Mouse (Mus musculus) stomach, embryonic 16.5 days (tissue): Measurements from ENCODE around the gene Cntnap5a. TPM values are rescaled to one million over a fixed set of nuclear protein-coding genes. Genes with fewer than 3 reads are reported as not detected.
"Not testable (repeated sequence)": the region's sequence is repeated elsewhere in the genome, so short reads cannot be mapped to it uniquely, and the experiment has no call there.

ENCODE experiments used
- ATAC-seq: fragments of 200-750 bp; cut with Nextera tagmentation; 2 replicates; pipeline ENCODE4 v1.8.0; 2017; ENCODE audit warnings: moderate number of reproducible peaks, moderate TSS enrichment; ENCODE audit not compliant: insufficient read depth, low FRiP score
- H3K27ac ChIP-seq: fragments of 300-500 bp; sonication (generic); 2 replicates; pipeline ENCODE4 v1.5.1; 2014; ENCODE audit warnings: low read length
- H3K27me3 ChIP-seq: fragments of 300-500 bp; sonication (generic); 2 replicates; pipeline ENCODE4 v1.6.1; 2014; ENCODE audit warnings: low read length, control low read depth, mixed read lengths; ENCODE audit not compliant: control insufficient read depth, insufficient read depth
- H3K36me3 ChIP-seq: fragments of 300-500 bp; sonication (generic); 2 replicates; pipeline ENCODE4 v1.6.1; 2014; ENCODE audit warnings: low read length; ENCODE audit not compliant: control insufficient read depth, insufficient read depth
- H3K4me1 ChIP-seq: fragments of 300-500 bp; sonication (generic); 2 replicates; pipeline ENCODE4 v1.6.1; 2014; ENCODE audit warnings: low read length, control low read depth, mixed read lengths; ENCODE audit not compliant: control insufficient read depth, insufficient read depth
- H3K4me2 ChIP-seq: fragments of 300-500 bp; sonication (generic); 2 replicates; pipeline ENCODE4 v1.6.1; 2014; ENCODE audit warnings: low read depth, low read length, mixed read lengths
- H3K4me3 ChIP-seq: fragments of 300-500 bp; sonication (generic); replicated peaks from 2 replicates; pipeline ENCODE4 v1.5.1; 2014; ENCODE audit warnings: mild to moderate bottlenecking, low read length
- H3K9ac ChIP-seq: fragments of 300-500 bp; sonication (generic); 2 replicates; pipeline ENCODE4 v1.6.1; 2014; ENCODE audit warnings: low read length
- H3K9me3 ChIP-seq: fragments of 300-500 bp; sonication (generic); replicated peaks from 2 replicates; pipeline ENCODE4 v1.6.1; 2016; ENCODE audit warnings: low read length, control low read depth; ENCODE audit not compliant: control insufficient read depth
- WGBS: fragments of 180-500 bp; shearing (Covaris S2); extraction: QIAGEN DNeasy Blood & Tissue Kit; methylation state at CpG from one replicate; pipeline ENCODE4 v1.1.7; 2014; 5-methylcytosine and 5-hydroxymethylcytosine counted together
- polyA plus RNA-seq: library from polyadenylated mRNA; unstranded; fragments of >200 nt; fragmentation: Nextera tagmentation; extraction: Ambion mirVana; gene quantifications from 2 replicates; pipeline ENCODE4 v1.2.1, GENCODE M21; 2015

Cntnap5a gene
- polyA plus RNA-seq, 1 experiment from 2014 or later, result 0.17 TPM

DNA sequence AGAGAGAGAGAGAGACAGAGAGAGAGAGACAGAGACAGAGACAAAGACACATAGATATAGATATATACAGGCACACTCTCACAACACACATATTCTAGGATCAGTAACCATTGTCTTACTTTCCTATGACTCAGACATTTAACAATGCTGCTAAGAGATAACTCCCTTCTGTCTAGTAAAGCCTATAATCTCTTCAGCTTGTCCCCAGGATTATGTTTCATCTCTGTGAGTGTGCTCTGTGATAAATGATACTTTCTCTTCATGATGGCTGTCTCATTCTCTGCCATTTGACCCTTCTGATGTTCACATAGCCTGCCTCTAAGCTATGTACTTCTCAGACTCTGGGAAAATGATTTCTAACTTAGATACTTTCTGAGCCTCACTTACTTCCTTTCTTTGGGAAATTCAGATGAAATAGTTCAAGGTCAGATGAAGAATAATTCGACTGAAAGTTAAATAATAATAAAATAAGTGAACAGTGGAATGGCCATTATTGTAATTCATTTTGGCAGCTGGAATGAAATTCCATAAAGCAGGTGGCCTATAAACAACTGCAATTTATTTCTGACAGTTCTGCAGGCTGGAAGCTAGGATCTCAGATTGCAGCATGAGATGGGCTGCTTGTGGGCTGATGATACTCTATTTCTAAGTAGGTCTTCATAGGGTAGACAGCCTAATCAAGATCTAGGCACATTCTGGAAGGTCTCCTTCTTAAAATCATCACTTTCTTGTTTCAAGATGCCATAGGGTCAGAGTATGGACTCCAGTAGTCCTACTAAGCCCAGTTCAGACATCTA is 444.1 kb downstream of the Cntnap5a start:
- H3K4me3 ChIP-seq, result no peak overlapping the region
- H3K27ac ChIP-seq, result no peak overlapping the region
- no peak for ATAC-seq
- H3K4me1 ChIP-seq, result no peaks in the 10 kb centered on the region
- H3K9me3 ChIP-seq, result no peaks in the 10 kb centered on the region
- 30% methylated on average over 1 of the region's 1 CpGs for WGBS
- no peak overlapping the region for H3K4me2 ChIP-seq
- H3K9ac ChIP-seq, result no peak overlapping the region
- H3K36me3 ChIP-seq, result no peaks in the 10 kb centered on the region
- no peaks in the 10 kb centered on the region for H3K27me3 ChIP-seq

DNA sequence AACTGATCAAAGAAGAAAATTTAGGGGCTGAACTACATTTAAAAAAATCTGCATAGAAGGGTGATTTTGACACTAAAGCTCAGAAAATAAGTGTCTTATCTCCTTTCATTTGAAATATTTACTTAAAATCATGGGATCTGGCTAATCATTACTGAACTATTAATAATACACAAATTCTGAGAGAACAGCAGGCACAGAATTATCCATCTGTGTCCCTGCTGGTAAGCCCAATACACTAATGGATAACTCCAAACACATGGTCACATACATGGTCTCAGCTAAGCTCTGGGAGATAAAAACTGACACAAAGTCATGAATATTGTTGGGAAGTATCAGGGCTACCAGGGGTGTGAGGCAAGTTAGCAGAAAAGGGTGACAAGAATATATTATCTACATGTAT is 447.9 kb downstream of the Cntnap5a start:
- Histone ChIP-seq H3K4me3 (no peak overlapping the region), H3K27ac (no peak overlapping the region), H3K36me3 (no peaks in the 10 kb centered on the region), H3K4me1 (no peaks in the 10 kb centered on the region), H3K4me2 (no peak overlapping the region), H3K9ac (no peak overlapping the region), H3K27me3 (no peaks in the 10 kb centered on the region), H3K9me3 (no peaks in the 10 kb centered on the region)
- ATAC-seq, result no peak

DNA sequence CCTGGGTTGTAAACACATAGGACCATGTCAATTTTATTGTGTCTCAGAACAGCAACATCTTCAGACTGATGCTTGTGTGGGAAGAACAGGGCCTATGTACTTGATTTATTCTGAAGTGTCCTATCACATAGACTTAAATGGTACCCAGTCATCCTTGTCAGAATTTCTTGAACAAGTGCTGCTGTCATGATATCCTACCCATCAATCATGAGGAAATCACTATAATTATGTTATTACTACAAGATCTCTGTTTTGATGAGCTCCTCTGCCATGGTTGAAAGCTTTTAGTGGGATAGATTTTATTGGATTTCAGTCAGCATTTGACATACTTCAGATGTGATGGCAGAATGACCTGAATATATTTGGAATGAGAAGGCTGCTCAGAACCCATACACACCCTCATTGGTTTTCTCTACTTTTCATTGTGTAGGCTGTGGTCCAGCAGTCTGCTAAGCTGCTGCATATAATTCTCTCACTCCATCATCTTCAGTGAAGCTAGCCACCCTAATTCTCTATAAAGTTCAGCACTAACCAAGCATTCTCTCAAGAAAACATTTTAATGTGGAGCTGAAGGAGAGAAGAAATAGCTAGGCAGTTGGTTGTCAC is 465.3 kb downstream of the Cntnap5a start:
- no peak for ATAC-seq
- Histone ChIP-seq H3K9ac (no peak overlapping the region), H3K4me1 (no peaks in the 10 kb centered on the region), H3K27me3 (no peaks in the 10 kb centered on the region), H3K36me3 (no peaks in the 10 kb centered on the region), H3K9me3 (no peaks in the 10 kb centered on the region), H3K4me2 (no peak overlapping the region), H3K4me3 (no peak overlapping the region), H3K27ac (no peak overlapping the region)

DNA sequence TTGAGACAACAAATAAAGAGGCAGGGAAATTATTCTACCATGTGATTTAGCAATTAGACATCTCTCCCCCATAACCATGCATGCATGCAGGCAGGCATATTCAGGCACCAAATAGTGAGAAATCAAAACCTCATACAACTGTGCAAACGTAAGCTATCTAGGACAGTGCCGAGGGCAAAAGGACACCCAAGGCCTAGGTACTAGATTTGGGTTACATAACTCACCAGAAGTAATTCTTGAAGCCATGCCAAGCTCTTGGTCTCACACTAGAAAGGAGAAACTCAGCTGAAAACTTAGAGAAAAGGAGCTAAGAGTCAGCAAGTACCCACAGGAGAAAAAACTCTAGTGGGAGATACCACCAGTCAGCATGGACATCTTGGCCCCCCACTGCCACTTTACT is 499.9 kb downstream of the Cntnap5a start:
- 87% methylated on average over 2 of the region's 2 CpGs for WGBS
- Histone ChIP-seq H3K27me3 (no peaks in the 10 kb centered on the region), H3K9me3 (no peaks in the 10 kb centered on the region), H3K4me2 (no peak overlapping the region), H3K4me1 (no peaks in the 10 kb centered on the region), H3K27ac (no peak overlapping the region), H3K36me3 (no peaks in the 10 kb centered on the region), H3K4me3 (no peak overlapping the region), H3K9ac (no peak overlapping the region)
- ATAC-seq, result no peak

- not testable (repeated sequence) for H3K4me3 ChIP-seq, H3K9me3 ChIP-seq, H3K27ac ChIP-seq, H3K36me3 ChIP-seq, H3K9ac ChIP-seq, ATAC-seq, H3K4me2 ChIP-seq, H3K27me3 ChIP-seq, H3K4me1 ChIP-seq
- 89% methylated on average over 1 of the region's 1 CpGs for WGBS
Observed at GRCm38 (mm10) chr1:116188142-116188541, 503.6 kb downstream of the Cntnap5a start.

GRCm38 (mm10) chr1:116192299-116192698 is 507.7 kb downstream of the Cntnap5a start:
- H3K27me3 ChIP-seq, result no peaks in the 10 kb centered on the region
- no peak for ATAC-seq
- H3K4me1 ChIP-seq, result no peaks in the 10 kb centered on the region
- no peak overlapping the region for H3K9ac ChIP-seq
- H3K36me3 ChIP-seq, result no peaks in the 10 kb centered on the region
- WGBS, result 88% methylated on average over 2 of the region's 2 CpGs
- no peak overlapping the region for H3K27ac ChIP-seq
- H3K4me3 ChIP-seq, result no peak overlapping the region
- H3K4me2 ChIP-seq, result no peak overlapping the region
- no peaks in the 10 kb centered on the region for H3K9me3 ChIP-seq

DNA sequence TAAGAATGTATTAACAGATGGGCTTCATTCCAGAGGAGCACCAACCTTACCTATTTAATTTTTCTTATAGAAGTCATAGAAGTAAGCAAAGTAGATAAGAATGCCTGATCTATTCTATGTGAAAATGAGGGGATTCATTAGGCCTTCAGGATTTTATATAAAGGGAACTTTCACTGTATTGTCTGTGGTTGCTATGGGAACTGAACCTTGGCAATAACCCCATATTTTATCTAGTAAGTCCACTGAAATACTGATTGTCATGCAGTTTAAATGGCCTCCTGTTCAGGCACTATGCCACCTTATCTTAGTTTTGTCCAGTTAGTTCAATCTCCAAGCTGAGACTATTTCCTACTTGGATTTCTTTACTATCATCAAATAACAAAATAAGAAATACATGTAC is 532.3 kb downstream of the Cntnap5a start:
- ATAC-seq, result no peak
- Histone ChIP-seq H3K4me1 (no peaks in the 10 kb centered on the region), H3K9ac (no peak overlapping the region), H3K4me2 (no peak overlapping the region), H3K27me3 (no peaks in the 10 kb centered on the region), H3K9me3 (no peaks in the 10 kb centered on the region), H3K4me3 (no peak overlapping the region), H3K36me3 (no peaks in the 10 kb centered on the region), H3K27ac (no peak overlapping the region)

GRCm38 (mm10) chr1:116240538-116240937 is 556.0 kb downstream of the Cntnap5a start:
- Histone ChIP-seq H3K4me1 (no peaks in the 10 kb centered on the region), H3K4me2 (no peak overlapping the region), H3K9me3 (no peaks in the 10 kb centered on the region), H3K36me3 (no peaks in the 10 kb centered on the region), H3K9ac (no peak overlapping the region), H3K27ac (no peak overlapping the region), H3K4me3 (no peak overlapping the region), H3K27me3 (no peaks in the 10 kb centered on the region)
- no peak for ATAC-seq

GRCm38 (mm10) chr1:116243856-116244255 is 559.3 kb downstream of the Cntnap5a start:
- H3K36me3 ChIP-seq, result no peaks in the 10 kb centered on the region
- H3K9me3 ChIP-seq, result no peaks in the 10 kb centered on the region
- no peak overlapping the region for H3K9ac ChIP-seq
- H3K4me3 ChIP-seq, result no peak overlapping the region
- no peak overlapping the region for H3K27ac ChIP-seq
- H3K4me2 ChIP-seq, result no peak overlapping the region
- 66% methylated on average over 2 of the region's 2 CpGs for WGBS
- no peaks in the 10 kb centered on the region for H3K27me3 ChIP-seq
- no peaks in the 10 kb centered on the region for H3K4me1 ChIP-seq
- ATAC-seq, result no peak
